Mouse (Mus musculus) monocyte, adult 2 months (primary cell): ENCODE data around the gene 1600002K03Rik.
A peak's percentile ranks its signal among the peaks of the same experiment; 100 is the strongest.

Experiments
- DNase-seq, 2 experiments: peaks; one replicate each; pipeline ENCODE4 v3.0.0; 2022; ENCODE audit warnings: low spot score in 2 of 2, low read depth in 1 of 2

1600002K03Rik gene

GRCm38 (mm10) chr10:80152873-80153260 lies 19.9 kb upstream of the 1600002K03Rik start:
- no peak for DNase-seq

GRCm38 (mm10) chr10:80153713-80154112 lies 19.0 kb upstream of the 1600002K03Rik start:
- no peak for DNase-seq

GRCm38 (mm10) chr10:80154384-80154783 lies 18.4 kb upstream of the 1600002K03Rik start:
- DNase-seq = no peak

GRCm38 (mm10) chr10:80155277-80155676 lies 17.5 kb upstream of the 1600002K03Rik start:
- no peak for DNase-seq

- DNase-seq = no peak
Observed at GRCm38 (mm10) chr10:80156002-80156751, 16.6 kb upstream of the 1600002K03Rik start.

GRCm38 (mm10) chr10:80156752-80157053 lies 16.0 kb upstream of the 1600002K03Rik start:
- DNase-seq = no peak

GRCm38 (mm10) chr10:80157141-80157929 lies 15.4 kb upstream of the 1600002K03Rik start:
- no peak for DNase-seq

GRCm38 (mm10) chr10:80158307-80158986 lies 14.3 kb upstream of the 1600002K03Rik start:
- DNase-seq = peak in 1 of 2 experiments; percentile 57

- no peak for DNase-seq
Observed at GRCm38 (mm10) chr10:80159021-80159560, 13.7 kb upstream of the 1600002K03Rik start.

- peak; percentile 96 to 99 for DNase-seq
Observed at GRCm38 (mm10) chr10:80159561-80160454, 12.9 kb upstream of the 1600002K03Rik start.

GRCm38 (mm10) chr10:80160455-80161371 lies 12.0 kb upstream of the 1600002K03Rik start:
- peak in 1 of 2 experiments; percentile 61 for DNase-seq

GRCm38 (mm10) chr10:80161522-80162242 lies 11.1 kb upstream of the 1600002K03Rik start:
- DNase-seq = no peak

- no peak for DNase-seq
Observed at GRCm38 (mm10) chr10:80162243-80162608, 10.5 kb upstream of the 1600002K03Rik start.

GRCm38 (mm10) chr10:80162716-80163299 lies 9.9 kb upstream of the 1600002K03Rik start:
- no peak for DNase-seq

GRCm38 (mm10) chr10:80163721-80164120 lies 9.0 kb upstream of the 1600002K03Rik start:
- DNase-seq = no peak

- no peak for DNase-seq
Observed at GRCm38 (mm10) chr10:80164161-80164997, 8.4 kb upstream of the 1600002K03Rik start.

- peak; percentile 95 for DNase-seq
Observed at GRCm38 (mm10) chr10:80164998-80165344, 7.8 kb upstream of the 1600002K03Rik start.
